Mouse (Mus musculus) erythroid progenitor cell, adult 5-6 weeks (primary cell): ENCODE measurements around the gene Il1r2. TPM values are rescaled to one million over a fixed set of nuclear protein-coding genes. Genes with fewer than 3 reads are reported as not detected.

Source experiments
- ATAC-seq: replicated peaks from 2 replicates; pipeline ENCODE4 v1.8.0; 2016; ENCODE audit warnings: moderate number of reproducible peaks, mild to moderate bottlenecking, moderate TSS enrichment, inconsistent platforms; ENCODE audit not compliant: poor library complexity, low FRiP score, severe bottlenecking
- total RNA-seq, 2 experiments: library from RNA; stranded (forward) in 1 of 2; stranded (reverse) in 1 of 2; fragments of 150-400 nt in 1 of 2; fragments of 186-747, 209-891 nt in 1 of 2; gene quantifications; 2 replicates each; pipeline versions ENCODE4 v1.2.3 to v1.2.4; 2015 to 2017; ENCODE audit warnings: low replicate concordance in 2 of 2

Gene Il1r2
- total RNA-seq, 2 experiments from 2014 or later, result 1.6 to 6.7 TPM

DNA sequence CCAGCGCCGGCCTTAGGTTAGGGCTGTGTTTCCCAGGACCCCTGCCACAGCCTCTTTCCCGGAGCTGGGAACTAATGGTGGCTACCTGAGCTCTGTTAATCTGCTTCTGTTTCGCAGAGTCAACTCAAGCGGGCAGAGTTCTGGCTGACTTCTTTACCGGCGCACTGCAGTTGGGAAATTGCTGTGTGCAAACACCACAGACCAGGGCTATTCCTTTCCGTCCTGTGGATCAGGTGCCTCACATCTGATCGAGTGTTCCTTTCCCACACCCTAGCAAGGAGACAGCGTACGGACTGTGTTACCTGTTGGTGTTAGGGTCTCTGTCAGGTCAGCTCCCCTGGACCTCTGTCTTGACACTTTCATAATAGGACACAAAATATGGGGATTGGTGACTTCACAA, 15.9 kb upstream of the Il1r2 start:
- no peak for ATAC-seq

GRCm38 (mm10) chr1:40059122-40059774, 14.6 kb upstream of the Il1r2 start:
- no peak for ATAC-seq

GRCm38 (mm10) chr1:40061359-40061758, 12.5 kb upstream of the Il1r2 start:
- ATAC-seq, result no peak

DNA sequence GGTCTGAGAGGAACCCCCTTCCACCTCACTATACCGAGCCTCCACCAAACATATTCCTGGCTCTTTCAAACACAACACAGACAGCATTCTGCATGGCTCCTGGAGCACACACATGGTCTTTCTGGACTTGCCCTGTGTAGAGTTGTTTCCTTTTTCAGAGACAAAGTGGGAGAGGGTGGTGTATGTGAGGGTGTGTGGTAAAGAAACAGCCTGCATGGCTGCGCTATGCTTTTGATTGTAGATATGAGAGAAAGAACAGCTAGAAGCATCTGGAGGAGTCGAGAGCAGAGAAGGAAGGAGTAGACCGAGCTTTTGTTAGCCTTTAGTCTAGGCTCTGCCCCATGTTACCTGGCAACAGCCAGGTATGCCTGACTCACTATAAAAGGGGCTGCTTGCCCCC, 10.5 kb upstream of the Il1r2 start:
- no peak for ATAC-seq

DNA sequence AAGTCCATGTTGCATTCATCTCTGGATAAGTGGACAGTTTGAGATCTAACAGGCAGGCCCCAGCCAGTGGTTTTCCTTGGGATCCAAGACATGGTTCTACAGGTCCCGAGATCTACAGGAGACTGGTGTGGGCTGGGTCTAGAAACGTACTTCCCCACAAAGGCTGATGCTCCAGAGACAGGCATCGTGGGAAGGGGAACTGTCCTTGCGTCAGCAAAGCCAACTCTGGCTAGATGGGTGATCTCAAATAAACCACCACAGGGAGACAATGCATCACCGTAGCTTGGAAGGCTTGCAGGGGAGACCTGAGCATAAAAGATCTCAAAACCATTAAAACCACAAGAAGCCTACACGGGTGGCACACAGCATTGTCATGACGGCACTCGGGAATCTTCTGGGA, 9.4 kb upstream of the Il1r2 start:
- no peak for ATAC-seq

- no peak for ATAC-seq
These were observed 1.3 kb upstream of the Il1r2 start for GRCm38 (mm10) chr1:40072558-40072957.

DNA sequence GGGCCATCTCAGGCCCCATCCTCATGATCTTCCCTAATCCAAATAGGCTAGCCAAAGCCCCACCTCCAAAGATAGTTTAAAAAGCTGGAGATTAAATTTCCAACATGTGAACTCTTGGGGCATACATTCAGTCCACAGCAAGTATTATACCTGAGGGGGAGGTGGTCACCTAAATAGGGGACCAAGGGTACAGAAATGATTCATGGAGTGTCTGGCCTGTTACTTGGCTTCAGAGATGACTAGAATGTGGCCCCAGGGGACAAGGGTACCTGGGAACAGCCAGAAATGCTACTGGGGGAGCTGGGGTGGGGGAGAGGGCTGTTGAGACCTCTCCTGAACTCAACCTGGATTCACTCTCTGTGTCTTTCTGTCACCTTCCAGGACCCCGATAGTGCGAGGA, 3.4 kb downstream of the Il1r2 start:
- ATAC-seq, result no peak

GRCm38 (mm10) chr1:40081041-40081440, 7.2 kb downstream of the Il1r2 start:
- ATAC-seq, result no peak

- ATAC-seq, result no peak
These were observed 10.5 kb downstream of the Il1r2 start for GRCm38 (mm10) chr1:40084386-40084785.

DNA sequence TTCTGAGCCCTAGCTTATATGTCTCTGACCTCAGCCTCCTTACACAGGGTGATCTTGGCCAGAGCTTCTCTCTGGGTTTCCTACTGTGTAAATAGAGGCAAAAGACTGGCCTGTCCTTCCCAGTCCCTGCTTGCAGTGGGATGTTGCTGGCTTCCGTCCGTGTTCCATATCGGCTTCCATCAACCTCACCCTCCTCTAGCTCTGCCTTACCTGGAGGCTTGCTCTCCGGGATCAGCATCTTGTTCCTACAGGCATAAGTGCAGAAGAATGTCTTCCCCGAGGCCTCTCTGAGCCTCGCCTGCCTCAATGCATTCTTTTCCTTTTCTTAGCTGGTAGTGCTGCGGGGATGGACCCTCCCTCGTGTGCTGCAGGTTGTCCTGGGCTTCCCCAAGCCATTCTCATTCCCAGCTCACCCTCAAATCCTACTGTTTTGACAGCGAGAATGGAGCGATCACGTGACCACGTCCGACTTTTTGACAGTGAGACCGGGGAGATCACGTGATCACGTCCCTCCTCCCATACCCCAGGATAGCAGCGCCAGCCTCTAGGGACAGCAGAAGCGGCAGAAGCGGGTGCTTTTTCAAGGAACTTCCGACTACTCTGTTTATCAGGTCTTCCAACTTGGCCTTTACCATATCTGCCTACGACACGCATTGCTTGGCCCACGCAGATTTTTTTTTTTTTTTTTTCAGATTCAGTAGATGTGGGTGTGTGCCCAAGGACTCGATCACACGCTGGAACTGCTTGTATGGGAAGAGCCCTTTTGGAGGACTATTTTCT, 11.7 kb downstream of the Il1r2 start:
- ATAC-seq, result peak; percentile 66

GRCm38 (mm10) chr1:40091160-40091559, 17.3 kb downstream of the Il1r2 start:
- ATAC-seq, result no peak

DNA sequence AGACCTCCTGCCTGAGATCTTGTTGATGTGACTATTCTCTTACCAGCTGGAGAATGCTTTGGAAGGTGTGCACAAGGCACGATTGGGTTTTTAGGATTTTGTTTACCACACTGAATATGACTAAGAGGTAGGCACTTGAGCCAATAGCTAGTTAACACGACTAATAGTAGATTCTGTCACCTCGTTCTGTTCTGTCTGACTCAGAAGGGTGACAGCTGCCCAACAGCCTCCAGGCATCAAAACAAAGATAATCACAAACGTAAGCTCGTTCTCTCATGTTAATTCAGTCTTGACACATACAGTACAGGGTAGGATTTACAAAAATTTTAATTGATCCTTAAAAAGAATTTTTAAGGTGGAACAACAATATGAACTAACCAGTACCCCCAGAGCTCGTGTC, 18.7 kb downstream of the Il1r2 start:
- no peak for ATAC-seq

DNA sequence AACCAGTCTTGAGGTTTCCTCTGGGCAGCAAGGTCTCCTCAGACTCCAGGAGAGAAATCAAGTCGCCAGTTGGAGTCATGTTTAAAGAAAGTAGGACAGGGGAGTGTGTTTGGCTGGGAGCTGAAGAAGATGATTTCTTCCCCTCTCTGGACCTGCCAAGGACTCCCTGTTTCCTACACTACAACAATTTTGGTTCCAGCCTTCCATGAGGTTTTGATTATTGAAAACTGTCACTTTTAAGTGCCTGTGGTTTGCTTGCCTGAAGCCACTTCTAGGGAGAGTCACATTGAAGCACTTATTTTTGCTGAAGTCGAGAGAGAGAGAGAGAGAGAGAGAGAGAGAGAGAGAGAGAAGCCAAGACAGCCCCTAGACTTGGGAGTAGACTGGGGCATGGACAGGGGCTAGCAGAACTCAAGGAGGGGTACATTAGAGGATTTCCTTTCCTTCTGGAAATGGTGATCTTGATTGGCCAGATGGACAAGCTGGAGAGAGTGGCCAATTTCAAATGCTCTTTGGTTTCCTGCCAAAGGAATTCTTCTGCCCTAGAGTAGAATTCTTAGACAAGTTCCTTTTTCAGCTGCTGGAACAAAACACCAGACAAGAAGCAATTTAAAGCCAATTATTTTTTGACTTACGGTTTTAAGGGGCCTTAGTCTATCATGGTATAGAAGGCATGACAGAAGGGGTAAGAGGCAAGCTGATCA, 20.9 kb downstream of the Il1r2 start:
- no peak for ATAC-seq

DNA sequence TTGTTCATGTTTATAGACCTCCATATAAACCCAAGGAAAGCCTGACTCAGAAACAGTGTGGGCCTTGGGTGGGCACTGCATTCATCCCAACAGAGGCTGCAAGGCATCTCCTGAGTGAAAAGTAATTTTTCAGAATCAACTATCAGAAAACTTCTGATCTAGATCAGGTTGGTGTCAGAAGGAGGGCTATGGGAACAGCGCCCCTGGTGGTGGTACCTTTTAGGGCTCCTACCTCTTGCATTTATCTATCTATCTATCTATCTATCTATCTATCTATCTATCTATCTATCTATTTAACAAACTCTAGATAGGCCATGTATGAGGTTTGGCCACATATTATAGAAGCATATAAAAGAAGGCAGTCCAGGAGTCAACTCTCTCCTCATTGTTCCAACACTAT, 21.7 kb downstream of the Il1r2 start:
- no peak for ATAC-seq

- ATAC-seq, result no peak
These were observed 32.4 kb downstream of the Il1r2 start for GRCm38 (mm10) chr1:40106306-40106705.

DNA sequence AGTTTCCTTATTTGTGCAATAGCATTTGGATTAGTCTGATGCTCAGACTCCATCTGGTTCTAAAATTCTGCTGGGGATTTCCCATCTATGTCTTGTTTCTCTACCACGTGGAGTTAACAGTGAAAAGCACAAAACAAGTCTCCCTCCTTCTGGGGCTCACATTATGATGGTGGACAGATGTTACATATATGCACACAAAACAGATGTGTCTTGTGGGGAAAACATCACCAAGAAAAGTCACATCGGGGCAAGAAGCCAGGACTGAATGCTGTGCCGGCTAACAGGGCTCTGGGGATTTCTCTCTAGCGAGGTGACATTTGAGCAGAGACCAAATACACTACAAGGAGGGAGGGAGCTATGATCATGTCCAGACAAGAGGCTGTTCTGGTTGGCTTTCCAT, 32.8 kb downstream of the Il1r2 start:
- ATAC-seq, result no peak

DNA sequence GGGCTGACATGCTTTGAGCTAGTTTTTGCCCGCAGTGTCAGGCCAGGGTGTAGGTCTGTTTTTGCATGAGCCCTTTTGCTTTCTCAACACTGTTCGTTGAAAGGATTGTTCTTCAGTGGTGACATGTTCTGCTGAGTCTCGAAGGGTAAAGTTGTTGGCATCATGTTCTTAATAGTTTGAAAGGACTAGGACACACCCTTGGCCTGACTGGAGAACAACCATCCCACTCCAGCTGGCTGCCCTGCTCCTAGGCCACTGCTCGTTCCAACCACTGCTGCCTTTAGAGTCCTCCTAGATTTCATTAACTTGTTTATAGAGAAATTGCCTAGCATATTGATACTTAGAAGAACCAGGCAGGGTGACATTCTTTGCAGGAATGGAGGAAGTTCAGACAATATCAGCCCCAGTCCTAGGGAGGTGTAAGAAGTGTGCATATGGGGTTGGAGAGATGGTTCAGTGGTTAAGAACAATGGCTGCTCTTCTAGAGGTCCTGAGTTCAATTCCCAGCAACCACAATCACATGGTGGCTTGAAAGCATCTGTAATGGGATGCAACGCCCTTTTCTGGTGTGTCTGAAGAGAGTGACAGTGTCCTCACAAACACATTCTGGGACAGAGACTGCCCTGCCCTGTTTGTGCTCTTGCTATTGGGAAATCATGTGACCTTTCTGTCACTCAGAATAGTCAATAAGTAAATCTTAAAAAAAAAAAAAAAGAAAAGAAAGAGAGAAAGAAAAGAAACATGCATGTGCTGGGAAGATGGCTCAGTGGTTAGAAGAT, 34.3 kb downstream of the Il1r2 start:
- ATAC-seq, result no peak

DNA sequence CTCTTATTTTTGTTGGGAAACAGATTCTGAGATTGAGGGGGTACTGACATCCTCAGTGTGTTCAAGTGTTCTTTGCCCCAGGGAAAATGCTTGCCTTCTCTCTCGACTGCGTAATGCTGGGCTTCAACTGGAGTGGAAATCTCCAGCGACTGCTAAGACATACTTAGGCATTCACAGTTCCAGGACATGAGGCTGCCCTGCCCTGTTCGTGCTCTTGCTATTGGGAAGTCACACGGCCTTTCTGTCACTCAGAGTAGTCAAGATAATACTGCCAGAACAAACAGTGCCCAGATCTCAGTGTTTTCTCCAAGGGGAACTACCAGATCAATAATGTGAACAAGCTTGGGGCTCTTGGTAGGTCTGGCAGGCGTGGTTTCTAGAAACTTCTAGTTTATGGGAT, 35.9 kb downstream of the Il1r2 start:
- no peak for ATAC-seq

GRCm38 (mm10) chr1:40115271-40115670, 41.4 kb downstream of the Il1r2 start:
- peak; percentile 67; the same call in 1 of the 2 replicates for ATAC-seq

GRCm38 (mm10) chr1:40116422-40116821, 42.5 kb downstream of the Il1r2 start:
- ATAC-seq, result peak; percentile 61; the same call in 1 of the 2 replicates
